Mouse (Mus musculus) urinary bladder, postnatal 25 days (tissue): ENCODE measurements around the gene Ogfod1.
A peak's percentile ranks its signal among the peaks of the same experiment; 100 is the strongest.

Experiments used
- DNase-seq: peaks from one replicate; pipeline ENCODE4 v3.0.0; 2022; ENCODE audit warnings: low spot score

The Ogfod1 gene

GRCm38 (mm10) chr8:94036944-94037524, at the start of gene Ogfod1, which contains the start of gene Nudt21:
TSS of gene Ogfod1 (plus strand) at chr8:94037198.
TSS of gene Nudt21 (minus strand) at chr8:94037031.
- DNase-seq: peak; percentile 81

GRCm38 (mm10) chr8:93989739-93990138, 47.3 kb upstream of the Ogfod1 start:
- no peak for DNase-seq

- DNase-seq: no peak
Measured at GRCm38 (mm10) chr8:93998961-93999360, 38.0 kb upstream of the Ogfod1 start.

- DNase-seq: no peak
Measured at GRCm38 (mm10) chr8:94004139-94004538, 32.9 kb upstream of the Ogfod1 start.

GRCm38 (mm10) chr8:94009243-94009845, 27.7 kb upstream of the Ogfod1 start:
- no peak for DNase-seq

GRCm38 (mm10) chr8:94010101-94010705, 26.8 kb upstream of the Ogfod1 start:
- DNase-seq: no peak

- DNase-seq: peak; percentile 8
Measured at GRCm38 (mm10) chr8:94011076-94012012, 25.7 kb upstream of the Ogfod1 start.

GRCm38 (mm10) chr8:94012013-94012951, 24.7 kb upstream of the Ogfod1 start, which contains the start of gene Amfr:
TSS of gene Amfr (minus strand) at chr8:94012842.
- peak; percentile 69 for DNase-seq

- DNase-seq: no peak
Measured at GRCm38 (mm10) chr8:94013026-94013612, 23.9 kb upstream of the Ogfod1 start.

GRCm38 (mm10) chr8:94023916-94024315, 13.1 kb upstream of the Ogfod1 start:
- no peak for DNase-seq

- DNase-seq: no peak
Measured at GRCm38 (mm10) chr8:94029701-94030100, 7.3 kb upstream of the Ogfod1 start.

GRCm38 (mm10) chr8:94033601-94034000, 3.4 kb upstream of the Ogfod1 start:
- DNase-seq: no peak

- DNase-seq: no peak
Measured at GRCm38 (mm10) chr8:94035200-94035599, 1.8 kb upstream of the Ogfod1 start.

GRCm38 (mm10) chr8:94036541-94036940, 457 bp upstream of the Ogfod1 start:
- DNase-seq: peak; percentile 48

GRCm38 (mm10) chr8:94037806-94038205, 808 bp downstream of the Ogfod1 start:
- no peak for DNase-seq

- no peak for DNase-seq
Measured at GRCm38 (mm10) chr8:94047845-94048244, 10.8 kb downstream of the Ogfod1 start.

- DNase-seq: no peak
Measured at GRCm38 (mm10) chr8:94052696-94053095, 15.7 kb downstream of the Ogfod1 start.

GRCm38 (mm10) chr8:94057157-94057854, 20.3 kb downstream of the Ogfod1 start:
- DNase-seq: peak; percentile 50

- no peak for DNase-seq
Measured at GRCm38 (mm10) chr8:94066121-94066863, 29.3 kb downstream of the Ogfod1 start.
